Mouse (Mus musculus): ENCODE results near the gene Bcar1. TPM values are rescaled to one million over a fixed set of nuclear protein-coding genes. Genes with fewer than 3 reads are reported as not detected.
A peak's percentile ranks its signal among the peaks of the same experiment; 100 is the strongest.

Gene Bcar1
- polyA plus RNA-seq, 1 experiment from 2014 or later: 5.6 TPM

DNA sequence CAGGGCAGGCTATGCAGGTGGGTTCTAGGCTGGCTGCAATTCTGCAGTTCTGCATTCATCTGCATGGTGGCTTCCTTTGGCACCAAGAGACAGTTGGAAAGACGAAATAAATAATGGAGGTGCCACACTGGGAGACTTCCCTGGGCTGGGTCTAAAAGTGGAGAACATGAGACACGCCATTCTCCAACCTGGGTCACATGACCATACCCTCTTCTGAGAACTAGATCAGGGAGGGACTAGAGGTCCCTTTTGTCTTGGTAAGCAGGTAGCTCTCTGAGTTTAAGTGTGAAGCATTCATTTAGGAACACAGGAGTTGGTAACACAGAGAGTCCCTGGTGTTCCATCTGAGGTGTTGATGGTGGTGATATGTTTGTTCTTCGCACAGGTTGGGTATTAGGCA lies 43.4 kb downstream of the Bcar1 start:
- Histone ChIP-seq H3K36me3 (no peaks in the 10 kb centered on the region), H3K9me3 (replicated peaks) (no peaks in the 10 kb centered on the region), H3K27me3 (0 out of 2 replicates have a peak, but pooled peaks cover 5% of the 10 kb centered on the region), H3K4me3 (replicated peaks) (no peak overlapping the region), H3K4me1 (replicated peaks) (peaks cover 7% of the 10 kb centered on the region), H3K27ac (no peak overlapping the region), H3K4me2 (no peak overlapping the region), H3K9ac (no peak overlapping the region)
- WGBS (ENCODE audit: insufficient replicate concordance): 59% methylated on average over 3 of the region's 3 CpGs
- DNase-seq: no peak
- ATAC-seq (ENCODE audit: low read depth): no peak

DNA sequence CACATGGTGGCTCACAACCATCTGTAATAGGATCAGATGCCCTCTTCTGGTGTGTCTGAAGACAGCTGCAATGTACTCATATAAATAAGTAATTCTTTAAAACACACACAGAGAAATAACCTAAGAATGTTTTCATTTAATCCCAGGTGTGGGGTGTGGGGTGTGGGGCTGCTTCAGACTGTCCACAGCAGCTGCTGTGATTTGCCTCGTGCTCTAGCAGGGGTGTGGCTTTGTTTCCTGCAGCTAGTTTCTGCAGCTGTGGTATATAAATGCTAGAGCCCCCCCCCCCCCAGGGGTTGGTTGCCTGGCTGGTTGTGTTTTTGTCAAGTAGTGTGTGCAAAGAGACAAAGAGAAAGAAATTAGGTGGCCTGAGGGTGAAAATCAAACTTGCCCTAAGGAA lies 44.6 kb downstream of the Bcar1 start:
- 0% methylated on average over 1 of the region's 1 CpGs for WGBS (ENCODE audit: insufficient replicate concordance)
- Histone ChIP-seq H3K36me3 (no peaks in the 10 kb centered on the region), H3K27ac (no peak overlapping the region), H3K9ac (no peak overlapping the region), H3K4me2 (no peak overlapping the region), H3K4me3 (replicated peaks) (no peak overlapping the region), H3K9me3 (replicated peaks) (no peaks in the 10 kb centered on the region), H3K27me3 (0 out of 2 replicates have a peak, but pooled peaks cover 5% of the 10 kb centered on the region), H3K4me1 (replicated peaks) (no peaks in the 10 kb centered on the region; the same call in 1 of the 2 replicates)
- no peak for ATAC-seq (ENCODE audit: low read depth)
- DNase-seq: no peak

DNA sequence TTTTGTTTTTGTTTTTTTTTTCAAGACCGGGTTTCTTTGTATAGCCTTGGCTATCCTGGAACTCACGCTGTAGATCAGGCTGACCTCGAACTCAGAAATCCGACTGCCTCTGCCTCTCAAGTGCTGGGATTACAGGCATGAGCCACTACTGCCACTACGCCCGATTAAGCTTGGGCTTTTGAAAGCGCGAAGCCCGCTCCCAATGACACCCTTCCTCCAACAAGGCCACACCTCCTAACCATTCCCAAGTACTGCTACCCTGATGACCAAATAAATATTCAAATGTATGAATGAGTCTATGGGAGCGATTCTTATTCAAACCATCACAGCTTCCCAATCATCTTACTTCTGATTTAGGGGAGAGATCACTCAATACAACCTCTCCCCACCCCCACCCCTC lies 46.0 kb downstream of the Bcar1 start:
- Histone ChIP-seq H3K9ac (no peak overlapping the region), H3K4me3 (replicated peaks) (no peak overlapping the region), H3K9me3 (replicated peaks) (no peaks in the 10 kb centered on the region), H3K27ac (no peak overlapping the region), H3K36me3 (no peaks in the 10 kb centered on the region), H3K4me2 (no peak overlapping the region), H3K27me3 (no peaks in the 10 kb centered on the region), H3K4me1 (replicated peaks) (no peaks in the 10 kb centered on the region; the same call in 1 of the 2 replicates)
- WGBS (ENCODE audit: insufficient replicate concordance): 60% methylated on average over 10 of the region's 10 CpGs
- DNase-seq: no peak
- ATAC-seq (ENCODE audit: low read depth): no peak

DNA sequence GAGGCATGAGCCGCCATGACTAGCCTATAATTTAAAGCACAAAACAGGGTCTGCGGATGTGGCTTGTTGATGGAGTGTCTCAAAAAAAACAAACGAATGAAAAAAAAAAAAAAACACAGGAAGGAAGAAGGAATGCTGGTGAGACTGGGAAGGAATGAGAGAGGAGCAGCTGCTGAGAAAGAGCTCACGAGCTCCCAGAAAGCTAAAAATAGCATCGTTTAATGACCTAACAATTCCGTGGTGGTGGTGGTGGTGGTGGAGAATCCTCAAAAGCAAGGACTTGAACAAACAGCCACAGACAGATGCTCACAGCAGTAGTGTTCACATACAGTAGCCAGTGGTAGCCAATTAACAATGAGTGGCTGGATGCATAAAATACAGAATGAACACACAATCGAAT lies 48.2 kb downstream of the Bcar1 start:
- Histone ChIP-seq H3K4me1 (replicated peaks) (no peaks in the 10 kb centered on the region), H3K9ac (no peak overlapping the region), H3K4me2 (no peak overlapping the region), H3K4me3 (replicated peaks) (no peak overlapping the region), H3K27ac (no peak overlapping the region), H3K27me3 (0 out of 2 replicates have a peak, but pooled peaks cover 4% of the 10 kb centered on the region), H3K36me3 (no peaks in the 10 kb centered on the region), H3K9me3 (replicated peaks) (no peaks in the 10 kb centered on the region)
- 41% methylated on average over 7 of the region's 7 CpGs for WGBS (ENCODE audit: insufficient replicate concordance)
- ATAC-seq (ENCODE audit: low read depth): no peak
- no peak for DNase-seq

DNA sequence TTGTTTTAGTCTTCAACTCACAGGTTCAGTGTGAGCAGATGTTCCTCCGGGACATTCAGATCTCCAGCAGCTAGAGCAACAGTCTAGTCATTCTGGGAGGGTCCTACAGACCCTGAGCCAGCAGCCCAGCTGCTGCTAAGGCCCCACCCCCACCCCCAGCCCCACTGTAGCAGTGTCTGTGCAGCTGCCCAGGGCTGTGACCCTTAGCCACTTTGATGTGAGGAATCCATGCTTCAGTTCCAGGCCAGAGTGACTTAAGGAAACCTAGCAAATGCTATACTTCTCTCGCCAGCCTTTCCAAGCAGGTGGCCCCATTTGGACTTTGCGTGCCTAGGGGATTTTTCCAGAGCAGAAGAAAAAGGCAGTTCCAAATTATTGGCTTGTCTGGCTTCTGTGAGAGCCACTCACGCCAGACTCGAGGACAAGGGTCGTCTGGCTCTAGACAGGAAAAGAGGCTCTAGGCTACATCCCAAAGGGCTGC lies 50.3 kb downstream of the Bcar1 start:
- no peak for ATAC-seq (ENCODE audit: low read depth)

DNA sequence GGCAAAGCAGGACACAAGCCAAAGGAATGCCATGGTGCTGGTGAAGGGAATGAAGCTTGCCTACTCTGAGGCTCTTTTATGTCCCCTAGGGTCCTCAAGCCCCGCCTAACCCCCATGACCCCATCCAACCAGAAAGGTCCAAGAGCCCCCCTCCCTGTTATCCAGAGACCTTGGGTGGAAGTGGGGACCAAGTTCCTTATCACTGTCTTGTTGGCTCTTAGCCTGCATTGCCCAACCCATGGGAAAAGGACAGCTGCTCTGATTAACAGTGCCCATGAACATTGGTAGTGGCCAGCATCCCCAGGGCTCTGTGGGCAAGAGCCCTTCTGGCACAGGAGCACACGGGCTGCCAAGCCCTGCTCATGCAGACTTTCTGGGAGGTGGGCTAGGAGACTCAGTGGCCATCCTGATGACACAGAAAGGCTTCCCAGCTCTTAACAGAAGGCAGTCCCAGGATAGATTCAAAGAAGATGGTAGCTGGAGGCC lies 52.6 kb downstream of the Bcar1 start, which contains the start of gene Ctrb1:
TSS of gene Ctrb1 (minus strand) at position 51 of the 486 bp plus-strand sequence.
- ATAC-seq (ENCODE audit: low read depth) (no peak), DNase-seq (no peak)
- Histone ChIP-seq H3K27ac (no peak within 1 kb of the TSS), H3K4me1 (replicated peaks) (no peaks in the 10 kb centered on the region), H3K36me3 (no peaks in the 10 kb centered on the region), H3K4me2 (no peak within 1 kb of the TSS), H3K9ac (no peak within 1 kb of the TSS), H3K4me3 (replicated peaks) (no peak within 1 kb of the TSS), H3K27me3 (0 out of 2 replicates have a peak, but pooled peaks cover 6% of the 10 kb centered on the region), H3K9me3 (replicated peaks) (no peaks in the 10 kb centered on the region)
- 48% methylated on average over 2 of the region's 2 CpGs for WGBS (ENCODE audit: insufficient replicate concordance)

More for the DNA sequence above, 50.3 kb downstream of the Bcar1 start:
- 55% methylated on average over 6 of the region's 6 CpGs for WGBS (ENCODE audit: insufficient replicate concordance)
- no peaks in the 10 kb centered on the region for H3K4me1 ChIP-seq (replicated peaks)
- H3K4me3 ChIP-seq (replicated peaks): no peak overlapping the region
- H3K27me3 ChIP-seq: 0 out of 2 replicates have a peak, but pooled peaks cover 4% of the 10 kb centered on the region
- no peaks in the 10 kb centered on the region for H3K36me3 ChIP-seq
- H3K27ac ChIP-seq: no peak overlapping the region
- no peak overlapping the region for H3K4me2 ChIP-seq
- no peak overlapping the region for H3K9ac ChIP-seq
- no peaks in the 10 kb centered on the region for H3K9me3 ChIP-seq (replicated peaks)
- no peak for DNase-seq

DNA sequence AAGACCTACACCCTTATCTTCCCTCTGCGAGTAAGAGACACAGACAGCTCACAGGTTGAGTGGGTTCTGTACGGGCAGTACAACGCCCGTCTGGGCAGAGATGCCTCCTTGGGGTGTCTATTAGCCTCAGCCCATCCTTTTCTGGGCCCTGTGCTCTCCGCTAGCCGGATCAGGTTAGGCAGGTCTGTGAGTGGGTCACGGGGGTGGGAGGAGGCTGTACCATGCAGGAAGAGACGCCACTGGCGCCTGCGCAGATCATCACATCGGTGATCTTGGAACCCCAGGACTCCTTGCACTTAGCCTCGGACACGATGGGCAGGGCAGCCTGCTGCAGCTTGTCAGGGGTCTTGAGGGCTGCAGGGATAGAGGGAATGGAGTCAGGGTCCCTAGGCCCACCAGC lies 56.7 kb downstream of the Bcar1 start:
- WGBS (ENCODE audit: insufficient replicate concordance): 64% methylated on average over 13 of the region's 13 CpGs
- ATAC-seq (ENCODE audit: low read depth): peak; percentile 31; the same call in 1 of the 2 replicates
- H3K9me3 ChIP-seq (replicated peaks): no peaks in the 10 kb centered on the region
- no peaks in the 10 kb centered on the region for H3K36me3 ChIP-seq
- H3K27me3 ChIP-seq: peaks cover 12% of the 10 kb centered on the region; the same call in 1 of the 2 replicates
- H3K9ac ChIP-seq: no peak overlapping the region
- DNase-seq: no peak
- no peak overlapping the region for H3K4me3 ChIP-seq (replicated peaks)
- no peak overlapping the region for H3K4me2 ChIP-seq
- H3K27ac ChIP-seq: no peak overlapping the region
- H3K4me1 ChIP-seq (replicated peaks): no peaks in the 10 kb centered on the region

DNA sequence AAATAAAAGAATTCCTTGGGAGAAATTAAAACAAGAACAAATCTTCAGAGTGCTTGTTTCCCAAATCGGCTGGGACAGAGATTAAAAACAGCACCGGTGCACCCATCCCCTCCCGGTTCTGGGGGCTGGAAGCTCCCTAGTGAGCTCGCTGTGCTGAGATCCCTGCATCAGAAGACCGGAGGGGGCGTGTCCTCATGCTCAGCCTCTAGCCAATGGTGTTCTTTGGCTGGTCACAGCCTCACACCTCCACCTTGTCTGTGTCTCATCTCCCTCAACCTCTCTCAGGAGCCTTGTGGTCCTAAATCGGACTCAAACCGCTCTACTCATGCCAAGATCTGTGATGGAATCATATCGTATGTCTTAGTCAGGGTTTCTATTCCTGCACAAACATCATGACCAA lies 61.1 kb downstream of the Bcar1 start:
- no peak overlapping the region for H3K4me3 ChIP-seq (replicated peaks)
- WGBS (ENCODE audit: insufficient replicate concordance): 22% methylated on average over 9 of the region's 9 CpGs
- H3K27ac ChIP-seq: no peak overlapping the region
- H3K4me1 ChIP-seq (replicated peaks): no peaks in the 10 kb centered on the region
- H3K9ac ChIP-seq: no peak overlapping the region
- no peak for ATAC-seq (ENCODE audit: low read depth)
- no peaks in the 10 kb centered on the region for H3K9me3 ChIP-seq (replicated peaks)
- H3K36me3 ChIP-seq: no peaks in the 10 kb centered on the region
- no peak for DNase-seq
- peaks cover 39% of the 10 kb centered on the region for H3K27me3 ChIP-seq
- no peak overlapping the region for H3K4me2 ChIP-seq

DNA sequence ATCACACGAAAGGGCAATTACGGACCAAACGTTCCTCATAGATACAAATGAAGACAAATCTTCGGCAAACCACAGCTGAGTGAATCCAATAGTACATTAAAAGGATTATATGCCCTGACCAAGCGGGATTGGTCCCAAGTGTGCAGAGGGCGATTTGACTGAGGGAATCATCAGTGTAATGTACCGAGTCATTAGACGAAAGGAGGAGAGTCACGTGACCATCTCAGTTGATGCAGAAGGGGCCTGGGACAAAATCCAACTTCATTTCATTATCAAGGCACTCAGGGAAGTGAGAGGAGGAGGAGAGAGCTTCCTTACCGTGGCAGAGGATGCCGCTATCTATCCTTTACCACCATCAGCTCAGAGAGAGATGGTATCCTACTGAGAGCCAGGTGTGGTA lies 62.5 kb downstream of the Bcar1 start:
- Histone ChIP-seq H3K9ac (no peak overlapping the region), H3K4me1 (replicated peaks) (no peaks in the 10 kb centered on the region), H3K36me3 (no peaks in the 10 kb centered on the region), H3K27ac (no peak overlapping the region), H3K9me3 (replicated peaks) (0 out of 2 replicates have a peak, but pooled peaks cover 3% of the 10 kb centered on the region), H3K4me2 (no peak overlapping the region), H3K4me3 (replicated peaks) (no peak overlapping the region), H3K27me3 (peaks cover 37% of the 10 kb centered on the region)
- WGBS (ENCODE audit: insufficient replicate concordance): 58% methylated on average over 11 of the region's 11 CpGs
- no peak for ATAC-seq (ENCODE audit: low read depth)
- no peak for DNase-seq

DNA sequence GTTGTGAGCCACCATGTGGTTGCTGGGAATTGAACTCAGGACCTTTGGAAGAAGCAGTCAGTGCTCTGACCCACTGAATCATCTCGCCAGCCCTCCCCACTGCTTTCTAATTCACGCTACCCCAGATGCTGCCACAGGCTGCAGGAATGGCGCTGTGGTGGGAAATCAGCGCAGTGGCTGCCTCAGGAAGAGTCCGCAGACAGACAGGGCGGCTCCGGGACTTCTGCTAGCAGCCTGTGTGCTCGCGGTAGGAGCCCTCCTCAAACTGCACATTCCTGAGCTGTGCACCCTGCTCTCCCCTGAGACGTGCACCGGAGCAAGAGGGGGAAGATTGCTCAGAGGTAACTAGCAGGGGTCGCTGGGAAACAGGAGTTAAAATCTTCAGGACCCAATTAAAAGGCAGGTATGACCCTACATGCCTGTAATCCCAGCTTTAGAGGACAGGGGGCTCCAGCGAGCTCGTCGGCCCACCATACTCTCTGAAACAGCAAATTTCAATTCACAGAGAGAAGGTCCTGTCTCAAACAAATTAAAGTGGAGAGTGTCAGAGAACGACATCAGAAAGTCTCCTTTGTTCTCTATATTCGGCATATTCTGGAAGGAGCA lies 63.1 kb downstream of the Bcar1 start:
- H3K4me3 ChIP-seq (replicated peaks): no peak overlapping the region
- WGBS (ENCODE audit: insufficient replicate concordance): 33% methylated on average over 17 of the region's 17 CpGs
- no peak overlapping the region for H3K27ac ChIP-seq
- no peak for DNase-seq
- H3K9me3 ChIP-seq (replicated peaks): 0 out of 2 replicates have a peak, but pooled peaks cover 4% of the 10 kb centered on the region
- peaks cover 37% of the 10 kb centered on the region for H3K27me3 ChIP-seq
- no peaks in the 10 kb centered on the region for H3K36me3 ChIP-seq
- H3K4me1 ChIP-seq (replicated peaks): no peaks in the 10 kb centered on the region
- H3K9ac ChIP-seq: no peak overlapping the region
- no peak overlapping the region for H3K4me2 ChIP-seq
- ATAC-seq (ENCODE audit: low read depth): no peak

DNA sequence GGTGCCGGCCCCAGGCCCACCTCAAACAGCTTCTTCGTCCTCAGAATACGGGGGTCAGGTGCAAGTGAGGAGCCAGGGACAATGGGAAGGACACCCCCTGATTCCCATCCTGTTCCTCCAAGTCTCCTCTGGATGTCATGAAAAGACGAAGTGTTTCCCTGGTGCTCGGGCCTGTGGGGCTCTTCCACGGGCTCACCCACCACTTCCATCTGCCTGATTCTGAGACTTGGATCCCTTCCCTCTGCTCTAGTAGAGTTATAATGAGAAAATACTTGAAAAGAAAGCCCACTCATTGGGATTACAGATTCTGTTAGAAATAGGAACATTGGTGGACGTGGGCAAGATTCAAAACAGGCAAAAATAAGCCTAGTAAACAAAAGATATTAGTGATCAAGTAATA lies 64.8 kb downstream of the Bcar1 start:
- no peak overlapping the region for H3K4me3 ChIP-seq (replicated peaks)
- 0 out of 2 replicates have a peak, but pooled peaks cover 4% of the 10 kb centered on the region for H3K9me3 ChIP-seq (replicated peaks)
- no peaks in the 10 kb centered on the region for H3K36me3 ChIP-seq
- no peak for ATAC-seq (ENCODE audit: low read depth)
- WGBS (ENCODE audit: insufficient replicate concordance): 62% methylated on average over 7 of the region's 7 CpGs
- peaks cover 37% of the 10 kb centered on the region for H3K27me3 ChIP-seq
- no peak for DNase-seq
- H3K4me2 ChIP-seq: no peak overlapping the region
- H3K9ac ChIP-seq: no peak overlapping the region
- H3K4me1 ChIP-seq (replicated peaks): no peaks in the 10 kb centered on the region
- no peak overlapping the region for H3K27ac ChIP-seq

DNA sequence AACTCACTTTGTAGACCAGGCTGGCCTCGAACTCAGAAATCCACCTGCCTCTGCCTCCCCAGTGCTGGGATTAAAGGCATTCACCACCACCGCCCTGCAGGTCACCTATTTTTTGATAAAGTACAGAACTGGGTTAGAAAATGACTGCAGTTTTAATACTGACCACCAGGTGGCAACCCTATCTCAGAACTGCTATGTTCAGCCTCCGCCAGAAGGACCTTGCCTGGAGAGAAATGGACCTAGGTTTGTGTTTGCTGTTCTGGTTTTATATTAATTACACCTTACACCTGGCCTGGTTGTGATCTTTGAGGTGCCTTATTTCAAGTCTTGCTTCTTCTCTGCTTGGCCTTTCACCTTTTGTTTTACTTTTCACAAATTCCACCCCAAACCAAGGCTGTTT lies 65.5 kb downstream of the Bcar1 start:
- H3K36me3 ChIP-seq: no peaks in the 10 kb centered on the region
- H3K4me1 ChIP-seq (replicated peaks): no peaks in the 10 kb centered on the region
- 14% methylated on average over 3 of the region's 3 CpGs for WGBS (ENCODE audit: insufficient replicate concordance)
- H3K27ac ChIP-seq: no peak overlapping the region
- ATAC-seq (ENCODE audit: low read depth): peak; percentile 61
- H3K4me2 ChIP-seq: no peak overlapping the region
- H3K9me3 ChIP-seq (replicated peaks): 0 out of 2 replicates have a peak, but pooled peaks cover 4% of the 10 kb centered on the region
- peaks cover 37% of the 10 kb centered on the region for H3K27me3 ChIP-seq
- no peak overlapping the region for H3K4me3 ChIP-seq (replicated peaks)
- peak; percentile 39 for DNase-seq
- H3K9ac ChIP-seq: no peak overlapping the region
